Mouse (Mus musculus) E14TG2a.4 (cell line): ENCODE data around the gene Ccr7.

Source experiments
- CTCF ChIP-seq: conservative IDR thresholded peaks from 2 replicates; pipeline ENCODE4 v1.5.1; 2014; ENCODE audit warnings: low read length
- NANOG ChIP-seq: IDR thresholded peaks from 2 replicates; pipeline ENCODE4 v1.6.1; 2014; ENCODE audit warnings: borderline replicate concordance, low read length, mixed read lengths
- POU5F1 ChIP-seq: IDR thresholded peaks from 2 replicates; pipeline ENCODE4 v1.6.1; 2014; ENCODE audit warnings: low read length, borderline replicate concordance

DNA sequence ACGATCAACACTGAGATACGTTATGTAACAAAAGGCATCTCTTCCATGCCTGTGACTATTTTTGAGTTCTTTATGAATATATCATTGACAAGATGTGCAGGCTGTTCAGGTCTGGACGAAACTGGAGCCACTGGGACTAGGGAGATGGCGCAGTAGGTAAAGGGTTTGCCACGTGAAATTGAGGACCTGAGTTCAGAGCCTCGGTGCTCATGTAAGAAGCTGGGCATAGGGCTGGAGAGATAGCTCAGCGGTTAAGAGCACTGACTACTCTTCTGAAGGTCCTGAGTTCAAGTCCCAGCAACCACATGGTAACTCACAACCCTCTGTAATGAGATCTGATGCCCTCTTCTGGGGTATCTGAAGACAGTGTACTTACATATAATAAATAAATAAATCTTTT is 43.2 kb downstream of the Ccr7 start:
- TF ChIP-seq CTCF (no peak), NANOG (no peak), POU5F1 (no peak)
